Mouse (Mus musculus): ENCODE data around the gene Kmt2d. TPM values are rescaled to one million over a fixed set of nuclear protein-coding genes. Genes with fewer than 3 reads are reported as not detected.

The Kmt2d gene
- polyA plus RNA-seq, 1 experiment from 2014 or later = 14.9 TPM

DNA sequence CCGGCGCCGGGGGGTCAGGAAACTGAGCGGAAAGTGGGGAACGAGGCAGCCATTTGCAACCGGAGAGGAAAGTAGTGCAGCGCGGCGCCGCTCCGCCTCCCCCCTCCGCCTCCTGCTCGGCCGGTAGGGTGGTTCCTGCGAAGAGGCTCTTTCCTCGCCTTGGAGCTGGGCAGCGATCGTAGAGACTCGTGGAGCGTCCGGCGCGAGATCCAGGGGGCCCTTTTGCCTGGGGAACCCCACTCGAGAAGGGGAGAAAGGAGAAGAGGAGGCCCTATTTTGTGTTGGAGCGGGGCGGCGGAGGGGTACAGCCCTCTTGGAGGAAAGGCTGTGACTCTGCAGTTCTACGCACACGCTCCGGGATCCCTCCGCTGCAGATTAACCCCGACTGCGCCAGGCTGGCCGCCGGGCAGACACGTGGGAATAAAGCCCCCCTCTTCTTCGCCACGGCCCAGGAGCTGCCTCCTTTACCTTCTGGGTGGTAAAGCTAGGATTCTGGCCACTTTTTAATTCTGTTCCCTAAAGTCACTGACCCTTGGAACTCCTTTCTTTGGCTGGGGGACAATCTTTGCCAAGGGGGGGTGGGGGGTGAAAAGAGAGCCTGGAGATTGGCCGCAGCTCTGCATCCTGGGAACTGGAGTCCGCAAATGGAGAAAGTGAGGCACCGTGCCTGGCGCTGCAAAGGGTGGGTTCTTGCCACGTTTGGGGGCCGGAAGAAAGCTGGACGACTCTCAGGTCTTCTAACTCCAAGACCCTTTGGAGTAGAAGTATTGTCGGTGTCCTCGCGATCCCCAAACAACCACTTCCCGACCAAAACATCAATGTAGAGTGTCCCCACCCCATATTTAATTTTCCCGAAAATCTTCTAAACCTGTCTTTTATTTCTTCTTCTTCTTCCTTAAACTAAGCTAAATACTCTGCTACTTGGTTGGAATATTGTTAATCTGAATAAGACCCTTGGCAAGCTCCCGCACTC is 1.2 kb upstream of the Kmt2d start:
- H3K36me3 ChIP-seq (replicated peaks; ENCODE audit: control insufficient read depth, insufficient read depth) = no peaks in the 10 kb centered on the region
- peaks cover 40% of the 10 kb centered on the region for H3K4me1 ChIP-seq (replicated peaks; ENCODE audit: control insufficient read depth, insufficient read depth, low read length)
- H3K4me3 ChIP-seq (replicated peaks; ENCODE audit: low read length) = peak overlapping the region; percentile 87
- DNase-seq (ENCODE audit: low spot score) = peak; percentile 94
- H3K9ac ChIP-seq = peak overlapping the region; percentile 94
- no peaks in the 10 kb centered on the region for H3K9me3 ChIP-seq (ENCODE audit: control insufficient read depth, low read length)
- H3K27ac ChIP-seq = peak overlapping the region; percentile 98
- ATAC-seq (ENCODE audit: low FRiP score) = peak; percentile 82
- WGBS = under 1% methylated on average over 47 of the region's 51 CpGs
- H3K4me2 ChIP-seq (replicated peaks) = peak overlapping the region; percentile 84
- no peaks in the 10 kb centered on the region for H3K27me3 ChIP-seq (ENCODE audit: control insufficient read depth, insufficient read depth, low read length)

DNA sequence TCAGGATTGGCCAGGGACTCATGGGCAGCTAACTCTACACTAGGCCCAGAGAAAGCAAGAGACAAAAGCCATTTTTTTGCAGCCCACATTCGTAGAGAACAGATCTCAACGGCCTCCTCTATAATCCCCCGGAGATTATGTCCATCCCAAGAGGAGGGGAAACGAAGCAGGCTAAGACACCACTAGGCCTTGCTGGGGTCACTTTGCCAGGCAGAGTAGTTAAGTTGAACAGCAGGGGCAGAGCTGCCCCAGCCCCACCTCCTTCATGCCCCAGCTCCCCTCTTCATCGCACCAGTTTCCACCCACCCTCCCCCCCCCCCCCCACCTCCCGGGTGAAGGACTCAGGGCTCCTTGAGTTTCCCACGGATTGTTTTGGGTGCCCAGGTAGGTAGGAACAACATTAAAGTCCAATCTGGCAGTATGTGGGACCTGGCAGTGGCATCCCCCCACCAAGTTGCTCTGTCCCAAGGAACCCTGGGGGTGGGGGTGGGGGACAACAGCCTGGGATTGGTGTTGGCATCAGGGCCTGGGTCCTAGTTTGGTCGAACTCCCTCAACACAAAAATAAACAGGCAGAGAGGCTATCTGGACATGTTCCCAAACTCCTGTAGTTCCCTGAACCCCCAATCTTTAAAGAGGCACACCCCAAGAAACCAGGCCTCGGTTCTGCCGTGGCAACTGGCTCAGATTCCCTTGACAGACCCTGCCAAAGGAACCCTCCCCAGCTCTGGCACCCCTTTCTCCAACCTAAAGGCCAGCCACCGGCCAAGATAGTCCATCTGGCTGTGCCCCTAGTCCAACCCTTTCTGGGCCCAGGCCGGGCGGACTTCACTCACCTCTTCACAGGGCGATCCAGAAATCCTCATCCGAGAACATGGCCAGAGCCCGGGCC is 580 bp downstream of the Kmt2d start:
- 0% methylated on average over 15 of the region's 16 CpGs for whole genome bisulfite sequencing
- no peaks in the 10 kb centered on the region for H3K9me3 ChIP-seq (ENCODE audit: control insufficient read depth, low read length)
- DNase-seq (ENCODE audit: low spot score) (no peak), ATAC-seq (ENCODE audit: low FRiP score) (no peak)
- peak overlapping the region; percentile 98 for H3K27ac ChIP-seq
- peak overlapping the region; percentile 87 for H3K4me3 ChIP-seq (replicated peaks; ENCODE audit: low read length)
- H3K27me3 ChIP-seq (ENCODE audit: control insufficient read depth, insufficient read depth, low read length) = no peaks in the 10 kb centered on the region
- peaks cover 12% of the 10 kb centered on the region for H3K36me3 ChIP-seq (replicated peaks; ENCODE audit: control insufficient read depth, insufficient read depth)
- peak overlapping the region; percentile 84 for H3K4me2 ChIP-seq (replicated peaks)
- H3K4me1 ChIP-seq (replicated peaks; ENCODE audit: control insufficient read depth, insufficient read depth, low read length) = peaks cover 43% of the 10 kb centered on the region
- peak overlapping the region; percentile 94 for H3K9ac ChIP-seq

DNA sequence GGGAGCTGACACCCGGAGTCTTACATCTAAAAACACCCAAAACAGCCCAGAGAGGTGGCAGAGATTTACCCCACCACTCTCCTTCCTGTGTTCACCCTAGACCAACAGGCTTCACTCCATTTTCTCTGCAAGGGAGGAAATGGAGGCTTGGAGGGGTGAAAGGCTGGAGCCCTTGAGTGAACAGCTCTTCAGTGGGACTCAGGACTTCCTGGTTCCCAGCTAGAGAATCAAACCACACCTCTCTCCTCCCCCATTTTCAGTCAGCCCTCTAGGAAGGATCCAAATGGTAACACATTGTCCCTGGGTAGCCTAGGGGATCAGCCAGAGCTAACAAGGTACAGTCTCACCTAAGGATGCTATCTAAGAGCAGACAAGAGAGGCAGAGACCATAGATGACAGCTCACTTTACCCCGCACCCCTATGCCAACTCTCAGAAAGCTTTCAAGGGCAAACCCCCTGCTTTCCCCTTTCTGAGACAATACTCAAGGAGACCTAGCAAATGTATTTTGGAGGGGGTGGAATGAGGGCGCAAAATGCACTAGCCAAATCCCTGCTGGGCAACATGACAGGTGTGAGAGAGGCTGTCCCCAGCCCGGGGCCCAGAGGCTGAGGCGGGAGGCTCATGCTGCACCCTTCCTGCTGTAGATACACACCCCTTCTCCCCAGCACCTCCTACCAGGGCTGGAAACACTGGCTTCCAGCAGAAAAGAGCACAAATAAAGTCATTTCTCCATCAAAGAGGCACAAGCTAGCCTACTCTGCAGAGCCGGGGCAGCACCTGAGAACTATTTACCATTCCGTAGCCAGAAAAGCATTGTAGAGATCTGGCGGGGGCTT is 1.4 kb downstream of the Kmt2d start:
- ATAC-seq (ENCODE audit: low FRiP score) (no peak), DNase-seq (ENCODE audit: low spot score) (no peak)
- Histone ChIP-seq H3K9me3 (ENCODE audit: control insufficient read depth, low read length) (no peaks in the 10 kb centered on the region), H3K27me3 (ENCODE audit: control insufficient read depth, insufficient read depth, low read length) (no peaks in the 10 kb centered on the region), H3K4me3 (replicated peaks; ENCODE audit: low read length) (peak overlapping the region; percentile 87), H3K4me1 (replicated peaks; ENCODE audit: control insufficient read depth, insufficient read depth, low read length) (peaks cover 43% of the 10 kb centered on the region), H3K4me2 (replicated peaks) (peak overlapping the region; percentile 84), H3K36me3 (replicated peaks; ENCODE audit: control insufficient read depth, insufficient read depth) (peaks cover 21% of the 10 kb centered on the region), H3K9ac (peak overlapping the region; percentile 94), H3K27ac (no peak overlapping the region)
- WGBS = 12% methylated on average over 8 of the region's 8 CpGs

- Histone ChIP-seq H3K9me3 (ENCODE audit: control insufficient read depth, low read length) (no peaks in the 10 kb centered on the region), H3K36me3 (replicated peaks; ENCODE audit: control insufficient read depth, insufficient read depth) (peaks cover 31% of the 10 kb centered on the region), H3K27me3 (ENCODE audit: control insufficient read depth, insufficient read depth, low read length) (no peaks in the 10 kb centered on the region), H3K4me2 (replicated peaks) (peak overlapping the region; percentile 84), H3K4me1 (replicated peaks; ENCODE audit: control insufficient read depth, insufficient read depth, low read length) (peaks cover 43% of the 10 kb centered on the region), H3K9ac (peak overlapping the region; percentile 94), H3K27ac (no peak overlapping the region), H3K4me3 (replicated peaks; ENCODE audit: low read length) (peak overlapping the region; percentile 87)
- 30% methylated on average over 11 of the region's 11 CpGs for WGBS
- DNase-seq (ENCODE audit: low spot score) (no peak), ATAC-seq (ENCODE audit: low FRiP score) (no peak)
Observed at GRCm38 (mm10) chr15:98868346-98869063, 2.5 kb downstream of the Kmt2d start.

DNA sequence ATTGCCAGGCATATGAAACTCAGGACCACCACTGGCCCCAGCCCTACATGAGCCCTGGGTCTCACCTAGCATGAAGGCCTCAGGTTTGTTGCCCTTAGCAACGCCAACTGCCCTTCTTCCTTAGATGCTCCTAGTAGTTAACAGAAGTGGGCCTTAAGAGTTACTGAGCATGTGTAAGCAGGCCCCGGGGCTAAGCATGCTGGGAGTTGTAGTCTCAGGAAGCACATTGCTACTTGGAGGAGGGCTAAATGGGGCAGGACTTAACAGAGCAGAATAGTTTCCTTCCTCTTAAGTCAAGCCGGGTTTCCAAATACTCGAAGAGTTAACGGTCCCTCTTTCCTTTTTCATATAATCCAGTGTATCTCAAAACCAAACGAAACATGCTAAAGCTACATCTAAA is 3.7 kb downstream of the Kmt2d start:
- peaks cover 36% of the 10 kb centered on the region for H3K4me1 ChIP-seq (replicated peaks; ENCODE audit: control insufficient read depth, insufficient read depth, low read length)
- H3K9me3 ChIP-seq (ENCODE audit: control insufficient read depth, low read length) = no peaks in the 10 kb centered on the region
- no peak overlapping the region for H3K27ac ChIP-seq
- H3K4me2 ChIP-seq (replicated peaks) = peak overlapping the region; percentile 84
- peak overlapping the region; percentile 94; the same call in 1 of the 2 replicates for H3K9ac ChIP-seq
- 77% methylated on average over 6 of the region's 6 CpGs for WGBS
- peak overlapping the region; percentile 87; the same call in 1 of the 2 replicates for H3K4me3 ChIP-seq (replicated peaks; ENCODE audit: low read length)
- ATAC-seq (ENCODE audit: low FRiP score) (no peak), DNase-seq (ENCODE audit: low spot score) (no peak)
- H3K36me3 ChIP-seq (replicated peaks; ENCODE audit: control insufficient read depth, insufficient read depth) = peaks cover 43% of the 10 kb centered on the region
- H3K27me3 ChIP-seq (ENCODE audit: control insufficient read depth, insufficient read depth, low read length) = no peaks in the 10 kb centered on the region

GRCm38 (mm10) chr15:98866501-98866900 is 4.5 kb downstream of the Kmt2d start:
- H3K4me2 ChIP-seq (replicated peaks) = no peak overlapping the region
- no peak overlapping the region for H3K9ac ChIP-seq
- H3K4me1 ChIP-seq (replicated peaks; ENCODE audit: control insufficient read depth, insufficient read depth, low read length) = peaks cover 36% of the 10 kb centered on the region
- no peak overlapping the region for H3K4me3 ChIP-seq (replicated peaks; ENCODE audit: low read length)
- DNase-seq (ENCODE audit: low spot score) (no peak), ATAC-seq (ENCODE audit: low FRiP score) (no peak)
- WGBS = 91% methylated on average over 5 of the region's 5 CpGs
- H3K36me3 ChIP-seq (replicated peaks; ENCODE audit: control insufficient read depth, insufficient read depth) = peaks cover 51% of the 10 kb centered on the region
- H3K27ac ChIP-seq = no peak overlapping the region
- no peaks in the 10 kb centered on the region for H3K9me3 ChIP-seq (ENCODE audit: control insufficient read depth, low read length)
- H3K27me3 ChIP-seq (ENCODE audit: control insufficient read depth, insufficient read depth, low read length) = no peaks in the 10 kb centered on the region

GRCm38 (mm10) chr15:98865771-98866170 is 5.2 kb downstream of the Kmt2d start:
- no peak overlapping the region for H3K4me3 ChIP-seq (replicated peaks; ENCODE audit: low read length)

DNA sequence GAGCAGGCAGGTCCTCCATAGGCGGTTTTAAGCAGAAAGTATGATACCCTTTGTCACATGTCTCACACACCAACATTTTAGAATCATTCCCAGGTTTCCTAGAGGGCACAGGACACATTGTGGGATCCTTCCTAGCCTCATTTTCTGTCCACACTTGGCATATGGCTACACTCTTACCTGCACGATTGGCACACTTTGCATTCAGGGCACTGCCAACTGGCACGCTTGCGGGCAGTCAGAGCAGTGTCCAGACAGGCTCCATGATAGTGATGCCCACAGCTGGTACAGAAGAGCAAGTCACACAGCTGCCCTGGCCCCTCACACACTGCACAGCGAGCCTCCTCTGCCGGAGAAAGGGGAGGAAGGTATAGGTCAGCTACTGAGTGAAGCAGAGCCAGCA is 6.1 kb downstream of the Kmt2d start:
- peaks cover 30% of the 10 kb centered on the region for H3K4me1 ChIP-seq (replicated peaks; ENCODE audit: control insufficient read depth, insufficient read depth, low read length)
- no peaks in the 10 kb centered on the region for H3K27me3 ChIP-seq (ENCODE audit: control insufficient read depth, insufficient read depth, low read length)
- no peaks in the 10 kb centered on the region for H3K9me3 ChIP-seq (ENCODE audit: control insufficient read depth, low read length)
- no peak overlapping the region for H3K9ac ChIP-seq
- no peak overlapping the region for H3K27ac ChIP-seq
- no peak overlapping the region for H3K4me2 ChIP-seq (replicated peaks)
- ATAC-seq (ENCODE audit: low FRiP score) (no peak), DNase-seq (ENCODE audit: low spot score) (no peak)
- H3K4me3 ChIP-seq (replicated peaks; ENCODE audit: low read length) = no peak overlapping the region
- peaks cover 67% of the 10 kb centered on the region for H3K36me3 ChIP-seq (replicated peaks; ENCODE audit: control insufficient read depth, insufficient read depth)
- WGBS = 97% methylated on average over 6 of the region's 6 CpGs

More at GRCm38 (mm10) chr15:98865771-98866170, 5.2 kb downstream of the Kmt2d start:
- H3K4me1 ChIP-seq (replicated peaks; ENCODE audit: control insufficient read depth, insufficient read depth, low read length) = peaks cover 36% of the 10 kb centered on the region
- no peak overlapping the region for H3K9ac ChIP-seq
- peaks cover 58% of the 10 kb centered on the region for H3K36me3 ChIP-seq (replicated peaks; ENCODE audit: control insufficient read depth, insufficient read depth)
- DNase-seq (ENCODE audit: low spot score) (no peak), ATAC-seq (ENCODE audit: low FRiP score) (no peak)
- no peak overlapping the region for H3K27ac ChIP-seq
- H3K27me3 ChIP-seq (ENCODE audit: control insufficient read depth, insufficient read depth, low read length) = no peaks in the 10 kb centered on the region
- H3K4me2 ChIP-seq (replicated peaks) = no peak overlapping the region
- H3K9me3 ChIP-seq (ENCODE audit: control insufficient read depth, low read length) = no peaks in the 10 kb centered on the region
- WGBS = 98% methylated on average over 8 of the region's 8 CpGs

Data from hindbrain, embryonic 14.5 days (tissue).